Mouse (Mus musculus): ENCODE results near the gene Epm2a. TPM values are rescaled to one million over a fixed set of nuclear protein-coding genes. Genes with fewer than 3 reads are reported as not detected.

Epm2a gene
- total RNA-seq, 2 experiments from 2014 or later: 12.6 to 12.9 TPM

DNA sequence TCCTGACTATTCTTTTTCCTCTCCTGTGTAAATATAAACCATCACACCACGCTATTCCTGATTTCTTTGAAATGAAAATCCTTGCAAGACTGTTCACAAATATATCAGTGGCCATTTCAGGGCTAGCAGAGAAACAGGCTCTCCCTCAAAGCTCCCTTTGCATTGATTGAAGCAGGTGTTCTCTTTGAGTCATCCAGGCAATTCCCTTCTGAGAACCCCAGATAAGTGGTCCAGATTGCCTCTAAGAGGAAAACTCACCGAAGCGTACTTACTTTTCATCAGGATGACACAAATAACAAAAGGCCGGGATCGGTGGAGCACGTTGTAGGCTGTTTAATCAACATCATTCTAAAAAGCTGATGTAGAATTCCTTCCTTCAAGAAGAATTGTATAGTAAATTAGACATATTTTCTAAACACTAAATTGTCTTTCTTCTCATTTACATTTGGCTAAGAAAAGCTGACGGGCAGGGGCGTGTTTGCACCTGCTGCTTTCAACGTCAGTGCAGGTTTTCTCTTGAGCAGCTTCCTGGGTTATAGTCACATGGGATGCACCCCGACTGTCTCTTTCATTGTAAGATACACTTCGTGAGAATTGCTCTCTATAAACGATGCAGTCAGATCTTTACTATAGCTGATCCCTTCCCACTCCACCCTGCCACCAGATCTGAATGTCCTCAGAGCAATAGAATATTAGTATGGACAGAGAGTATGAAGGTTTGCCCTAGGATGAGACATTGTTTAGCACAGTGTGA lies 86.0 kb downstream of the Epm2a start:
- DNase-seq: no peak

DNA sequence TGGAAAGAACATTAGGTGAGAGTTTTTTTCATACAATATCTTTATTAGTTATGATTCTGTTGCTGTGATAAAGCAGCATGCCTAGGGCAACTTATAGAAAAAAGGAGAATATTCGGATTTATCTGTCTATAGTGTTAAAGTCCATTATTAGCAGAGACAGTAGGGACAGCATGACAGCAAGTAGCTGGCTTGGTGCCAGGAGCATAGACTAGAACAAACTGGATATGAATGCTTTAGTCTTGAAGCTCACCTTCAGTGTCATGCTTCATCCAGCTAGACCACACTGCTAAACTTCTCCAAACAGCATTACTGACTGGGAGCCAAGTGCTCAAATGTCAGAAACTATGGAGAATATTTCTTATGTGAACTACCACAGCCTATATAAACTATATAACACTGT lies 93.8 kb downstream of the Epm2a start:
- DNase-seq: no peak

DNA sequence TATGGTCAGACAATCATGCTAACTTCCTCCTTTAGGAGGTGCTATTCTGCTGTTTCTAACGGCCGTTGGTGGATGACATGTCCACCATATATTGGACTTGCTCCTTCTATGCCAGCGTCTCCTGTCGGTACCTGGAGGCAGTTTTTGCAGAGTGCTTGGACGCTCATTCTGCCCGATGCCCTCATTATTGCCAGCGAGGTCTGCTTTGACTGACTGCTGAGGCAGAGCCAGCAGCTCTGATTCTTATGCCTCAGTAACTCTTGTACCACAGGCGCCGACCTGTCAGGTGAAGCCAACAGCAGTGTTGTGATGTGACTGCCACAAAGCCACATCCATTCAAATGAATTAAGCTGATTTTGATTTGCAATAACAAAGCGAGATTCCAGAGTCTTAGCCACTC lies 95.3 kb downstream of the Epm2a start:
- DNase-seq: no peak

DNA sequence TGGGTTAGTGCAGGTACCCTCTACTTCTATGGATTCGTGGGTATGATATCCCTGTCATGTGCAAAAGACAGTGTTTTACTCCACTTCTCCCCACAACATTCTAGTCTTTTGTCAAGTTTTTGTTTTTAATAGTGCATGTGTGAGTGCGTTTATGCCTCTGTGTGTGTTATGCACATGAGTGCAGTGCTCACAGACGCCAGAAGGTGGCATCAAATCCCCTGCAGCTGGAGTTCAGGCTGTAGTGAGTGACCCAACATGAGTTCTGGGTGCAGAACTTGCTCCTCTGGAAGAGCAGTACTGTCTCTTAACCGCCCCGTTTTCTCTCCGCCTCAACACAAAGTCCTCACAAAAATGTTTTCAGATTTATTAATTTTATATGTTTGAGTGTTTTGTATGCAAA lies 96.1 kb downstream of the Epm2a start:
- no peak for DNase-seq

DNA sequence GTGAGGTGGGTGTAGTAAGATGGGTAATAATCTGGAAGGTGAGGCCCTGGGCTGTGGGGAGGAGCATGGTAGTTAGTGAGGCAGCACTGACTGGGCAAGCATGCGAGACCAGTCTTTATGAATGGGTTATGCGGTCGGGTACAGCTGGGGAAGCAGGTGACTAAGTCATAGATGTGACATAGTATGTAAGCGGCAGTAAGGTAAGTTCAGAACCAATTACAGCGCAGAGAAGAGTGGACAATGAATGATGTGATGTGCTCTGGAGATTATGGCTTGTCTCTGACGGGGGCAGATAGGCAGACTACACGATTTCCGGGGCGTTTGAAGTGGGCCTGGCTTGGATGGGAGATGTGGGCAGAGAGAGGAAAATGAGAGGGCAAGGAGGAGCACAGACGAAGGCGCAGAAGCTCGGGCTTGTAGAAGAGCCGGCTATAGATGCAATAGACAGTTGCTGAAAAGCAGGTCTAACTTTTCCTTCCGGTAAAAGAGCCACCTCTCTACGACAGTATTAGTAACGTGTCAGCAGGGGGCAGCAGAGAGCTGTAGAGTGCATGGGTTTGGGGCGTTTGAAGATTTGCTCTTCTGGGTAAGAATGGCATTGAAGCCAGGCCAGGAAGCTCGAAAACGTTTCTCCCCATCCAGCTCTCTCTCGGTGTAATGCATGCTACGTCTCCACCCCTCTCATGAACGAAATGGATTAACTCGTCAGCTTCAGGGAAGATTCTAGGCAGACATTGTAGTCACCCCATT lies 106.5 kb downstream of the Epm2a start:
- peak; percentile 82 for DNase-seq

DNA sequence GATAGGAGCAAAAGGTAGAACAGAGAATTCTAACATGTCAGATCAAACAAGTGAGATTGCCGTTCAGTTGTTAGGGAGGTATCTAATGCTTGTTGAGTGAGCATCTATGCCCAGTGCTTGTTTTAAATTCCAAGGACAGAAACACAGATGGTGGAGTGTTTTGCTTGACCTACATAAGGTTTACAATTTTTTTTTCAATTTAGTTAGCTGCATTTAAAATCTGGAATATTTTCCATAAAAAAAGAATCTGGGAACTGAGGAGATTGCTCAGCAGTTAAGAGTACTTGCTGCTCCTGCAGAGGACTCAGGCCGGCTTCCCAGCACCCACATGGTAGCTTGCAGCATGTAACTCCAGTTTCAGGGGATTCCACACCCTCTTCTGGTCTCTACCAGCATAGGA lies 109.3 kb downstream of the Epm2a start:
- DNase-seq: no peak

DNA sequence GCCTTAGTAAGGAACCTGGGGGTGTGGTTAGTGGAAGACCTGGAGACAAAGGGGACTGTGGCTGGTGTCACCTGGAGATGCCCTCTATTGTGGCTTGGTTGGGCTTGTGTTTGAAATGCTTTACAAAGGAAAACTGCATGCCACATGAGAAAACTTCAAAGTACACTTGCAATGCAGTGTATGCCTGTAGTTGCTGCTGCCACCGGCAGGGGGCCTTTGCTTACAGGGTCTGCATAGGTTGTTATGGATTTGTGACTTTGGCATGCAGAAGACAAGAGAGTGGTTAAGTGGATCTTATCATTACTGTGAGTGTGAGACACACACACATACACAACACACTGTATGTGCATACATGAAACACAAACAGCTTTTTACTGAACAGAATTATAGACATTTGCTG lies 114.2 kb downstream of the Epm2a start:
- DNase-seq: no peak

DNA sequence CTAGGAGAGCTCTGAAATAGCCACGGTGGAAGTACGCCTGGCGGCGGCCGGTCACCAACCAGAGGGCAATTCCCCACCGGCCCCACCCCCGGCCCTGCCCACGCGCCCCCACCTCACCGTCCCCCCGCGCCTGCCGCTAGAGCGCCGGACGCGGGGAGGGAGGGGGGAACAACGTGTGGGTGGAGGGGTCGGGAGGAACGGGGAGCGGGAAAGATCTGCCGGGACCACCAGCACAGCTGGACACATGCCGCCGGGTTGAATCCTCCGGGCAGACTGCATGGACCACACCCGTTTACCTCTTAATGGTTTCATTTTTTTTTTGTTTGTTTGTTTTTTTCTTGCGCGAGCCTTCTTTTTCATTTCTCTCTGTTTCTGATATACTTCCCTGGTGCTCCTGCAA lies 148.8 kb downstream of the Epm2a start:
- peak; percentile 71 for DNase-seq

Other genes starting within 250 kb of the Epm2a start
- 10 to 100 TPM; 13.8 to 14.1 TPM for gene Shprh, start 194.0 kb upstream of the Epm2a start, total RNA-seq (2021)
- gene Fbxo30, start 62.1 kb upstream of the Epm2a start, total RNA-seq (2021): 10 to 100 TPM; 36.1 to 38.7 TPM